Mouse (Mus musculus) embryonic facial prominence, embryonic 10.5 days (tissue): ENCODE measurements around the gene Pcbp4. TPM values are rescaled to one million over a fixed set of nuclear protein-coding genes. Genes with fewer than 3 reads are reported as not detected.
"Not testable (repeated sequence)": the region's sequence is repeated elsewhere in the genome, so short reads cannot be mapped to it uniquely, and the experiment has no call there.

ENCODE experiments used
- DNase-seq: peaks from one replicate; pipeline ENCODE4 v3.0.0-alpha.2; 2017; ENCODE audit warnings: low spot score
- H3K27ac ChIP-seq: fragments of 300-500 bp; sonication (generic); replicated peaks from 2 replicates; pipeline ENCODE4 v1.5.1; 2016; ENCODE audit warnings: mild to moderate bottlenecking
- H3K27me3 ChIP-seq: fragments of 300-500 bp; sonication (generic); replicated peaks from 2 replicates; pipeline ENCODE4 v1.6.1; 2016; ENCODE audit warnings: low read depth, mild to moderate bottlenecking; ENCODE audit not compliant: poor library complexity, severe bottlenecking
- H3K36me3 ChIP-seq: fragments of 300-500 bp; sonication (generic); replicated peaks from 2 replicates; pipeline ENCODE4 v1.6.1; 2016; ENCODE audit warnings: mild to moderate bottlenecking, moderate library complexity
- H3K4me1 ChIP-seq: fragments of 300-500 bp; sonication (generic); 2 replicates; pipeline ENCODE4 v1.6.1; 2016
- H3K4me3 ChIP-seq: fragments of 300-500 bp; sonication (generic); 2 replicates; pipeline ENCODE4 v1.5.1; 2016; ENCODE audit warnings: mild to moderate bottlenecking, moderate library complexity
- H3K9me3 ChIP-seq: fragments of 300-500 bp; sonication (generic); 2 replicates; pipeline ENCODE4 v1.6.1; 2016; ENCODE audit warnings: mild to moderate bottlenecking
- WGBS: fragments of 180-500 bp; shearing (Covaris S2); methylation state at CpG from one replicate; pipeline ENCODE4 v1.1.7; 2016; 5-methylcytosine and 5-hydroxymethylcytosine counted together
- polyA plus RNA-seq: library from polyadenylated mRNA; unstranded; fragments of >200 nt; fragmentation: Nextera tagmentation; extraction: Ambion mirVana; gene quantifications from 2 replicates; pipeline ENCODE4 v1.2.1, GENCODE M21; 2016

Gene Pcbp4
- polyA plus RNA-seq, 1 experiment from 2014 or later, result 320 TPM

- Histone ChIP-seq H3K27me3 (no peaks in the 10 kb centered on the region; the same call in 1 of the 2 replicates), H3K27ac (peak overlapping the region; percentile 68), H3K36me3 (peaks cover 34% of the 10 kb centered on the region), H3K4me1 (peaks cover 52% of the 10 kb centered on the region), H3K4me3 (peak overlapping the region; percentile 81), H3K9me3 (no peaks in the 10 kb centered on the region)
- no peak for DNase-seq
- WGBS, result 5% methylated on average over 16 of the region's 16 CpGs
These were observed 24.6 kb downstream of the Pcbp4 start for GRCm38 (mm10) chr9:106477649-106478048.

- DNase-seq, result no peak
- 81% methylated on average over 9 of the region's 9 CpGs for WGBS
- H3K4me1 ChIP-seq, result peaks cover 48% of the 10 kb centered on the region
- peaks cover 38% of the 10 kb centered on the region for H3K36me3 ChIP-seq
- no peaks in the 10 kb centered on the region for H3K9me3 ChIP-seq
- no peaks in the 10 kb centered on the region for H3K27me3 ChIP-seq
- peak overlapping the region; percentile 81 for H3K4me3 ChIP-seq
- no peak overlapping the region for H3K27ac ChIP-seq
These were observed 25.0 kb downstream of the Pcbp4 start for GRCm38 (mm10) chr9:106478101-106478500.

- no peak overlapping the region for H3K27ac ChIP-seq
- peaks cover 62% of the 10 kb centered on the region for H3K36me3 ChIP-seq
- peaks cover 24% of the 10 kb centered on the region for H3K4me1 ChIP-seq
- H3K9me3 ChIP-seq, result no peaks in the 10 kb centered on the region
- DNase-seq, result no peak
- H3K27me3 ChIP-seq, result no peaks in the 10 kb centered on the region
- H3K4me3 ChIP-seq, result no peak overlapping the region
- 93% methylated on average over 7 of the region's 7 CpGs for WGBS
These were observed 27.4 kb downstream of the Pcbp4 start for GRCm38 (mm10) chr9:106480541-106480940.

- H3K36me3 ChIP-seq, result peaks cover 68% of the 10 kb centered on the region
- no peak overlapping the region for H3K27ac ChIP-seq
- H3K9me3 ChIP-seq, result no peaks in the 10 kb centered on the region
- WGBS, result 92% methylated on average over 15 of the region's 15 CpGs
- no peak overlapping the region for H3K4me3 ChIP-seq
- H3K4me1 ChIP-seq, result peaks cover 19% of the 10 kb centered on the region
- H3K27me3 ChIP-seq, result no peaks in the 10 kb centered on the region
- DNase-seq, result no peak
These were observed 28.0 kb downstream of the Pcbp4 start for GRCm38 (mm10) chr9:106481075-106481474.

- H3K36me3 ChIP-seq, result peaks cover 73% of the 10 kb centered on the region
These were observed 28.6 kb downstream of the Pcbp4 start for GRCm38 (mm10) chr9:106481676-106482075.

GRCm38 (mm10) chr9:106482578-106483115 lies 29.6 kb downstream of the Pcbp4 start:
- Histone ChIP-seq H3K36me3 (peaks cover 73% of the 10 kb centered on the region), H3K4me1 (peaks cover 8% of the 10 kb centered on the region), H3K27me3 (no peaks in the 10 kb centered on the region), H3K27ac (no peak overlapping the region), H3K4me3 (no peak overlapping the region), H3K9me3 (no peaks in the 10 kb centered on the region)
- 92% methylated on average over 17 of the region's 17 CpGs for WGBS
- no peak for DNase-seq

More at GRCm38 (mm10) chr9:106481676-106482075, 28.6 kb downstream of the Pcbp4 start:
- H3K27me3 ChIP-seq, result no peaks in the 10 kb centered on the region
- DNase-seq, result no peak
- 93% methylated on average over 13 of the region's 13 CpGs for WGBS
- H3K27ac ChIP-seq, result no peak overlapping the region
- H3K4me3 ChIP-seq, result no peak overlapping the region
- no peaks in the 10 kb centered on the region for H3K9me3 ChIP-seq
- peaks cover 13% of the 10 kb centered on the region for H3K4me1 ChIP-seq

- WGBS, result 94% methylated on average over 10 of the region's 10 CpGs
- Histone ChIP-seq H3K36me3 (peaks cover 73% of the 10 kb centered on the region), H3K4me3 (no peak overlapping the region), H3K4me1 (peaks cover 3% of the 10 kb centered on the region), H3K27ac (no peak overlapping the region), H3K9me3 (no peaks in the 10 kb centered on the region), H3K27me3 (no peaks in the 10 kb centered on the region)
- no peak for DNase-seq
These were observed 30.0 kb downstream of the Pcbp4 start for GRCm38 (mm10) chr9:106483136-106483535.

GRCm38 (mm10) chr9:106483606-106484005 lies 30.5 kb downstream of the Pcbp4 start:
- Histone ChIP-seq H3K27ac (no peak overlapping the region), H3K4me3 (no peak overlapping the region), H3K4me1 (no peaks in the 10 kb centered on the region), H3K27me3 (no peaks in the 10 kb centered on the region), H3K9me3 (no peaks in the 10 kb centered on the region), H3K36me3 (peaks cover 73% of the 10 kb centered on the region)
- no peak for DNase-seq
- WGBS, result 93% methylated on average over 17 of the region's 17 CpGs

GRCm38 (mm10) chr9:106485076-106485475 lies 32.0 kb downstream of the Pcbp4 start:
- Histone ChIP-seq H3K4me1 (no peaks in the 10 kb centered on the region), H3K9me3 (no peaks in the 10 kb centered on the region), H3K4me3 (no peak overlapping the region), H3K36me3 (peaks cover 63% of the 10 kb centered on the region), H3K27me3 (no peaks in the 10 kb centered on the region), H3K27ac (no peak overlapping the region)
- no peak for DNase-seq
- WGBS, result 92% methylated on average over 10 of the region's 10 CpGs

- not testable (repeated sequence) for H3K4me3 ChIP-seq, H3K4me1 ChIP-seq, H3K27ac ChIP-seq, DNase-seq, H3K9me3 ChIP-seq, H3K27me3 ChIP-seq
- peaks cover 40% of the 10 kb centered on the region for H3K36me3 ChIP-seq
- 82% methylated on average over 6 of the region's 6 CpGs for WGBS
These were observed 34.5 kb downstream of the Pcbp4 start for GRCm38 (mm10) chr9:106487602-106488001.

- Histone ChIP-seq H3K27ac (no peak within 1 kb of the TSS), H3K4me3 (no peak within 1 kb of the TSS), H3K27me3 (no peaks in the 10 kb centered on the region), H3K4me1 (no peaks in the 10 kb centered on the region), H3K9me3 (no peaks in the 10 kb centered on the region), H3K36me3 (no peaks in the 10 kb centered on the region)
- WGBS, result 91% methylated on average over 6 of the region's 6 CpGs
- DNase-seq, result no peak
These were observed 46.6 kb downstream of the Pcbp4 start, which contains the start of gene Iqcf1 for GRCm38 (mm10) chr9:106499667-106500066. Iqcf1 (plus strand) TSS chr9:106499967.

- Histone ChIP-seq H3K27me3 (no peaks in the 10 kb centered on the region), H3K4me3 (no peak overlapping the region), H3K9me3 (no peaks in the 10 kb centered on the region), H3K4me1 (no peaks in the 10 kb centered on the region), H3K36me3 (no peaks in the 10 kb centered on the region), H3K27ac (no peak overlapping the region)
- no peak for DNase-seq
- WGBS, result 89% methylated on average over 22 of the region's 22 CpGs
These were observed 48.8 kb downstream of the Pcbp4 start for GRCm38 (mm10) chr9:106501846-106502245.

GRCm38 (mm10) chr9:106504246-106504645 lies 51.2 kb downstream of the Pcbp4 start:
- Histone ChIP-seq H3K4me1 (no peaks in the 10 kb centered on the region), H3K9me3 (no peaks in the 10 kb centered on the region), H3K4me3 (no peak overlapping the region), H3K27ac (no peak overlapping the region), H3K27me3 (no peaks in the 10 kb centered on the region), H3K36me3 (no peaks in the 10 kb centered on the region)
- WGBS, result 72% methylated on average over 6 of the region's 6 CpGs
- no peak for DNase-seq
